Mouse (Mus musculus): ENCODE measurements around the gene Gm10401. TPM values are rescaled to one million over a fixed set of nuclear protein-coding genes. Genes with fewer than 3 reads are reported as not detected.

Gm10401 gene
- total RNA-seq, 2 experiments from 2014 or later, result not detected

GRCm38 (mm10) chr5:115133358-115134066 is 35.4 kb upstream of the Gm10401 start:
- peak overlapping the region; percentile 91 for H3K4me3 ChIP-seq
- no peak for TF ChIP-seq CTCF (IDR thresholded peaks at IDR 0.05)
- no peak for DNase-seq
- H3K27ac ChIP-seq, result peak overlapping the region; percentile 94
- intact Hi-C loops (cut with DNase I), result no loop called here

GRCm38 (mm10) chr5:115132465-115132864 is 34.4 kb upstream of the Gm10401 start:
- intact Hi-C loops (cut with DNase I), result no loop called here

GRCm38 (mm10) chr5:115129328-115129727 is 31.2 kb upstream of the Gm10401 start:
- intact Hi-C loops (cut with DNase I), result no loop called here
- no peak overlapping the region for H3K27ac ChIP-seq
- no peak for DNase-seq
- H3K4me3 ChIP-seq, result no peak overlapping the region
- TF ChIP-seq CTCF (IDR thresholded peaks at IDR 0.05), result peak; percentile 24; the same call in 1 of the 2 replicates

More at GRCm38 (mm10) chr5:115132465-115132864, 34.4 kb upstream of the Gm10401 start:
- no peak for DNase-seq
- Histone ChIP-seq H3K4me3 (peak overlapping the region; percentile 91; the same call in 1 of the 2 replicates), H3K27ac (peak overlapping the region; percentile 94)
- TF ChIP-seq CTCF (IDR thresholded peaks at IDR 0.05), result no peak

- TF ChIP-seq CTCF (IDR thresholded peaks at IDR 0.05), result no peak
- intact Hi-C loops (cut with DNase I), result no loop called here
- no peak for DNase-seq
- no peak overlapping the region for H3K4me3 ChIP-seq
- H3K27ac ChIP-seq, result no peak overlapping the region
These were observed 29.5 kb upstream of the Gm10401 start for GRCm38 (mm10) chr5:115127421-115128179.

GRCm38 (mm10) chr5:115126578-115127312 is 28.6 kb upstream of the Gm10401 start:
- no peak for TF ChIP-seq CTCF (IDR thresholded peaks at IDR 0.05)
- H3K4me3 ChIP-seq, result no peak overlapping the region
- intact Hi-C loops (cut with DNase I), result no loop called here
- no peak for DNase-seq
- H3K27ac ChIP-seq, result no peak overlapping the region

- Histone ChIP-seq H3K4me3 (peak overlapping the region; percentile 32), H3K27ac (peak overlapping the region; percentile 74)
- peak; percentile 98 for TF ChIP-seq CTCF (IDR thresholded peaks at IDR 0.05)
- intact Hi-C loops (cut with DNase I), result loop anchor here (1.0 kb wide), 2 partner anchors 38 to 111 kb away; no protein-coding TSS in a partner anchor
- peak; percentile 88 for DNase-seq
These were observed 27.2 kb upstream of the Gm10401 start for GRCm38 (mm10) chr5:115125211-115125871.

- no peak for DNase-seq
- TF ChIP-seq CTCF (IDR thresholded peaks at IDR 0.05), result no peak
These were observed 26.6 kb upstream of the Gm10401 start for GRCm38 (mm10) chr5:115124690-115125089.

GRCm38 (mm10) chr5:115120978-115121377 is 22.9 kb upstream of the Gm10401 start:
- Histone ChIP-seq H3K4me3 (no peak overlapping the region), H3K27ac (0 out of 2 replicates have a peak overlapping the region, but pooled peaks have one; percentile 20)
- TF ChIP-seq CTCF (IDR thresholded peaks at IDR 0.05), result no peak
- intact Hi-C loops (cut with DNase I), result no loop called here
- no peak for DNase-seq

More at GRCm38 (mm10) chr5:115124690-115125089, 26.6 kb upstream of the Gm10401 start:
- intact Hi-C loops (cut with DNase I), result loop anchor here (1.0 kb wide), 2 partner anchors 39 to 112 kb away; no protein-coding TSS in a partner anchor
- no peak overlapping the region for H3K4me3 ChIP-seq
- peak overlapping the region; percentile 74 for H3K27ac ChIP-seq

GRCm38 (mm10) chr5:115118961-115119570 is 21.0 kb upstream of the Gm10401 start, which contains the start of gene Acads:
Acads (minus strand) TSS chr5:115119346.
- peak within 1 kb of the TSS; percentile 79 for H3K4me3 ChIP-seq
- DNase-seq, result peak; percentile 89
- intact Hi-C loops (cut with DNase I), result no loop called here
- TF ChIP-seq CTCF (IDR thresholded peaks at IDR 0.05), result no peak
- H3K27ac ChIP-seq, result peak within 1 kb of the TSS; percentile 91

- no peak for DNase-seq
- Histone ChIP-seq H3K4me3 (no peak overlapping the region), H3K27ac (no peak overlapping the region)
- no peak for TF ChIP-seq CTCF (IDR thresholded peaks at IDR 0.05)
- intact Hi-C loops (cut with DNase I), result no loop called here
These were observed 19.4 kb upstream of the Gm10401 start for GRCm38 (mm10) chr5:115117467-115117866.

- intact Hi-C loops (cut with DNase I), result no loop called here
- TF ChIP-seq CTCF (IDR thresholded peaks at IDR 0.05), result no peak
- no peak overlapping the region for H3K27ac ChIP-seq
- H3K4me3 ChIP-seq, result no peak overlapping the region
- DNase-seq, result no peak
These were observed 18.3 kb upstream of the Gm10401 start for GRCm38 (mm10) chr5:115116426-115116825.
